25 mouse cellular contexts compared by ENCODE assay signal in genomic region chr17:65867996-65868395, GRCm38 (mm10). TPM values are rescaled to one million over a fixed set of nuclear protein-coding genes. Genes with fewer than 3 reads are reported as not detected.
A peak's percentile ranks its signal among the peaks of the same experiment; 100 is the strongest.
DNase-seq lines count a peak whose midpoint lies in the region; ATAC-seq and TF ChIP-seq lines count a peak whose summit lies in the region.
"Had no signal": no experiment of that assay in that cellular context is flagged by ENCODE, and none has a peak within 500 bp of the region (broad histone marks: within the 10 kb centered on the region; RNA-seq: fewer than 3 reads in every experiment).

No protein-coding gene starts in this region.

- TF ChIP-seq CTCF in ES-Bruce4 (IDR thresholded peaks at IDR 0.05; ENCODE audit: low read depth, low read length) = no peak

- no peaks in the 10 kb centered on the region for H3K9me3 ChIP-seq in midbrain, embryonic 11.5 days (ENCODE audit: control insufficient read depth, low read length)
- no peaks in the 10 kb centered on the region for H3K9me3 ChIP-seq in midbrain, embryonic 13.5 days
- H3K9me3 ChIP-seq in ES-Bruce4 (replicated peaks; ENCODE audit: control insufficient read depth, insufficient read depth, low read length, poor library complexity, severe bottlenecking) (no peaks in the 10 kb centered on the region), ES-E14 (ENCODE audit: control insufficient read depth, insufficient read depth, low read depth, low read length) (no peaks in the 10 kb centered on the region)
- H3K9me3 ChIP-seq in kidney, embryonic 16.5 days (ENCODE audit: low read length) = no peaks in the 10 kb centered on the region
- H3K9me3 ChIP-seq in hindbrain, embryonic 12.5 days (replicated peaks) = no peaks in the 10 kb centered on the region
- H3K9me3 ChIP-seq: embryonic facial prominence, embryonic 13.5 days; embryonic facial prominence, embryonic 15.5 days; forebrain, embryonic 10.5 days; forebrain, embryonic 12.5 days had no signal

- no peak for TF ChIP-seq POLR2A in ES-Bruce4 (IDR thresholded peaks at IDR 0.05; ENCODE audit: insufficient read depth, low read length)

- no peak overlapping the region for H3K9ac ChIP-seq in midbrain, embryonic 11.5 days (ENCODE audit: low read length)
- no peak overlapping the region for H3K9ac ChIP-seq in midbrain, embryonic 13.5 days (replicated peaks)
- H3K9ac ChIP-seq in ES-Bruce4 (ENCODE audit: low read depth, poor library complexity, severe bottlenecking) (no peak overlapping the region), ES-E14 (ENCODE audit: insufficient read depth, low read depth, low read length, poor library complexity, severe bottlenecking) (peak overlapping the region; percentile 27; the same call in 1 of the 2 replicates)
- H3K9ac ChIP-seq in kidney, embryonic 16.5 days (replicated peaks; ENCODE audit: low read length) = no peak overlapping the region
- no peak overlapping the region for H3K9ac ChIP-seq in hindbrain, embryonic 12.5 days
- H3K9ac ChIP-seq: embryonic facial prominence, embryonic 13.5 days; embryonic facial prominence, embryonic 15.5 days; forebrain, embryonic 12.5 days had no signal

- H3K4me3 ChIP-seq in midbrain, embryonic 11.5 days (ENCODE audit: low read depth, low read length) = no peak overlapping the region
- no peak overlapping the region for H3K4me3 ChIP-seq in midbrain, embryonic 13.5 days (replicated peaks)
- H3K4me3 ChIP-seq in ES-Bruce4 (ENCODE audit: low read depth, low read length) (peak overlapping the region; percentile 16; the same call in 1 of the 2 replicates), ES-E14 (ENCODE audit: insufficient read depth in 1 of 2, low read depth in 1 of 2, low read length in 2 of 2, poor library complexity in 1 of 2, severe bottlenecking in 1 of 2) (peak overlapping the region in 1 of 2 experiments; percentile 48; a peak in 2 of 4 replicates)
- no peak overlapping the region for H3K4me3 ChIP-seq in kidney, embryonic 16.5 days (ENCODE audit: low read length)
- H3K4me3 ChIP-seq in hindbrain, embryonic 12.5 days = no peak overlapping the region
- H3K4me3 ChIP-seq: embryonic facial prominence, embryonic 13.5 days; embryonic facial prominence, embryonic 15.5 days; erythroblast, embryonic 14.5 days; forebrain, embryonic 10.5 days; forebrain, embryonic 12.5 days had no signal

- no peaks in the 10 kb centered on the region for H3K4me1 ChIP-seq in midbrain, embryonic 11.5 days (ENCODE audit: control insufficient read depth, insufficient read depth, low read length)
- H3K4me1 ChIP-seq in midbrain, embryonic 13.5 days (replicated peaks) = peaks cover 20% of the 10 kb centered on the region
- H3K4me1 ChIP-seq in ES-Bruce4 (ENCODE audit: control insufficient read depth, insufficient read depth, low read length) (peaks cover 9% of the 10 kb centered on the region), ES-E14 (ENCODE audit: control insufficient read depth in 2 of 2, insufficient read depth in 2 of 2, low read length in 2 of 2, poor library complexity in 1 of 2) (peaks cover 8 to 16% of the 10 kb centered on the region in 2 experiments)
- peaks cover 8% of the 10 kb centered on the region for H3K4me1 ChIP-seq in kidney, embryonic 16.5 days (ENCODE audit: insufficient read depth, low read length)
- peaks cover 14% of the 10 kb centered on the region for H3K4me1 ChIP-seq in hindbrain, embryonic 12.5 days

- no peak overlapping the region for H3K4me2 ChIP-seq in midbrain, embryonic 11.5 days
- no peak overlapping the region for H3K4me2 ChIP-seq in midbrain, embryonic 13.5 days (replicated peaks)
- H3K4me2 ChIP-seq in kidney, embryonic 16.5 days (replicated peaks; ENCODE audit: low read depth, low read length) = no peak overlapping the region
- no peak overlapping the region for H3K4me2 ChIP-seq in hindbrain, embryonic 12.5 days (replicated peaks)
- H3K4me2 ChIP-seq: embryonic facial prominence, embryonic 13.5 days; embryonic facial prominence, embryonic 15.5 days; forebrain, embryonic 12.5 days had no signal

- H3K36me3 ChIP-seq in midbrain, embryonic 11.5 days (ENCODE audit: control insufficient read depth, insufficient read depth, low read length) = peaks cover 7% of the 10 kb centered on the region; the same call in 1 of the 2 replicates
- H3K36me3 ChIP-seq in midbrain, embryonic 13.5 days = peaks cover 25% of the 10 kb centered on the region
- H3K36me3 ChIP-seq in ES-Bruce4 (ENCODE audit: control insufficient read depth, insufficient read depth, low read length, poor library complexity, severe bottlenecking) (peaks cover 6% of the 10 kb centered on the region; the same call in 1 of the 2 replicates), ES-E14 (ENCODE audit: control insufficient read depth, insufficient read depth, low read length, poor library complexity, severe bottlenecking) (peaks cover 6% of the 10 kb centered on the region)
- H3K36me3 ChIP-seq in kidney, embryonic 16.5 days (ENCODE audit: insufficient read depth, low read length) = peaks cover 11% of the 10 kb centered on the region
- peaks cover 17% of the 10 kb centered on the region for H3K36me3 ChIP-seq in hindbrain, embryonic 12.5 days

- no peak overlapping the region for H3K27ac ChIP-seq in midbrain, embryonic 11.5 days (ENCODE audit: low read depth, low read length)
- no peak overlapping the region for H3K27ac ChIP-seq in midbrain, embryonic 13.5 days
- peak overlapping the region; percentile 38; the same call in 1 of the 2 replicates for H3K27ac ChIP-seq in ES-Bruce4 (ENCODE audit: insufficient read depth, low read length)
- peak overlapping the region; percentile 11; the same call in 1 of the 2 replicates for H3K27ac ChIP-seq in ES-E14 (ENCODE audit: insufficient read depth, low read depth, low read length, poor library complexity, severe bottlenecking)
- no peak overlapping the region for H3K27ac ChIP-seq in kidney, embryonic 16.5 days (ENCODE audit: low read length)
- H3K27ac ChIP-seq in hindbrain, embryonic 12.5 days = no peak overlapping the region
- H3K27ac ChIP-seq: embryonic facial prominence, embryonic 13.5 days; embryonic facial prominence, embryonic 15.5 days; forebrain, embryonic 10.5 days; forebrain, embryonic 12.5 days had no signal

- no peaks in the 10 kb centered on the region for H3K27me3 ChIP-seq in midbrain, embryonic 11.5 days (ENCODE audit: control insufficient read depth, insufficient read depth, low read length)
- no peaks in the 10 kb centered on the region for H3K27me3 ChIP-seq in midbrain, embryonic 13.5 days
- no peaks in the 10 kb centered on the region for H3K27me3 ChIP-seq in ES-Bruce4 (ENCODE audit: control insufficient read depth, insufficient read depth, low read length, poor library complexity, severe bottlenecking)
- no peaks in the 10 kb centered on the region for H3K27me3 ChIP-seq in kidney, embryonic 16.5 days (ENCODE audit: insufficient read depth, low read length)
- no peaks in the 10 kb centered on the region for H3K27me3 ChIP-seq in hindbrain, embryonic 12.5 days
- H3K27me3 ChIP-seq: embryonic facial prominence, embryonic 13.5 days; embryonic facial prominence, embryonic 15.5 days; forebrain, embryonic 12.5 days had no signal

- DNase-seq in midbrain, embryonic 11.5 days (ENCODE audit: low spot score, missing footprints) = peak; percentile 31
- DNase-seq in ES-E14 (ENCODE audit: low read depth, low spot score) (no peak), ZHBTc4 (ENCODE audit: low read depth, low spot score) (peak; percentile 55)
- DNase-seq in gastrocnemius, adult 8-10 months (ENCODE audit: low spot score in 2 of 2) = no peak
- DNase-seq: adrenal gland, adult 2 months; adrenal gland, postnatal 10 days; adrenal gland, postnatal 25 days; cerebellum, adult 11 months; cerebellum, adult 18-20 months; cerebellum, adult 8-10 months; cerebellum, adult 9-11 months; cerebellum, postnatal 14 days; cerebellum, postnatal 36 days; embryo, embryonic 11 days had no signal

- no peak for TF ChIP-seq EP300 in ES-Bruce4 (IDR thresholded peaks at IDR 0.05; ENCODE audit: insufficient read depth, low read depth, low read length)

- in situ Hi-C loops in ES-E14 (cut with MboI; ENCODE audit: low sequenced_read_pairs in 2 of 2, unreplicated experiment in 2 of 2) = no loop called here

- ATAC-seq in midbrain, embryonic 11.5 days (ENCODE audit: low FRiP score) = no peak
- no peak for ATAC-seq in midbrain, embryonic 13.5 days
- ATAC-seq in kidney, embryonic 16.5 days (ENCODE audit: low FRiP score, low TSS enrichment) = no peak
- ATAC-seq in hindbrain, embryonic 12.5 days (ENCODE audit: low FRiP score) = no peak
- ATAC-seq: forebrain, embryonic 14.5 days; forebrain, embryonic 16.5 days had no signal

- 90% methylated on average over 5 of the region's 5 CpGs for WGBS in midbrain, embryonic 11.5 days
- 89% methylated on average over 5 of the region's 5 CpGs for WGBS in midbrain, embryonic 13.5 days
- WGBS in kidney, embryonic 16.5 days = 87% methylated on average over 5 of the region's 5 CpGs
- 88% methylated on average over 5 of the region's 5 CpGs for WGBS in hindbrain, embryonic 12.5 days

TF ChIP-seq in ES-E14, 5 proteins besides CTCF, POLR2A, EP300 and RAD21:
- no peak for TF ChIP-seq ZNF384 (IDR thresholded peaks at IDR 0.05; ENCODE audit: low read depth, low read length)
- no peak for TF ChIP-seq ZC3H11A (IDR thresholded peaks at IDR 0.05; ENCODE audit: borderline replicate concordance, low read depth, low read length)
- no peak for TF ChIP-seq HCFC1 (IDR thresholded peaks at IDR 0.05; ENCODE audit: borderline replicate concordance, insufficient read depth, low read length)
- no peak for TF ChIP-seq CHD2 (IDR thresholded peaks at IDR 0.05; ENCODE audit: low read depth, low read length)
- TF ChIP-seq MAFK (IDR thresholded peaks at IDR 0.05; ENCODE audit: insufficient read depth, low read depth, low read length) = no peak

RNA-seq across cellular contexts. Expression of gene Ralbp1, which starts 17.6 kb away (rescaled TPM):
- 39.5 and 45.4 TPM in 2 replicates for polyA plus RNA-seq in midbrain, embryonic 11.5 days (2014; fragmentation: Nextera tagmentation; extraction: Ambion mirVana)
- polyA plus RNA-seq in midbrain, embryonic 13.5 days (2015; fragmentation: Nextera tagmentation; extraction: Ambion mirVana) = 49.8 TPM in 2 replicates
- polyA plus RNA-seq in ES-Bruce4 (2011; ENCODE audit: insufficient read depth, insufficient read length, low read depth, missing spikeins) = 41.3 and 42.9 TPM in 2 replicates
- 57.1 and 57.6 TPM in 2 replicates for total RNA-seq in ES-E14 (2012; rRNA removed)
- 10 to 100 TPM; 24.5 to 31.2 (median 28.6) TPM for total RNA-seq in gastrocnemius, adult 8-10 months (2022)
- polyA plus RNA-seq in kidney, embryonic 16.5 days (2015; fragmentation: Nextera tagmentation; extraction: Ambion mirVana) = 68.7 and 71.0 TPM in 2 replicates
- polyA plus RNA-seq in hindbrain, embryonic 12.5 days (2016; fragmentation: Nextera tagmentation; extraction: Ambion mirVana) = 49.3 and 50.9 TPM in 2 replicates

Comparison
In these comparisons a context has a peak if more than half of its experiments do, and no peak if none do; other contexts are left out.
1. DNase-seq: peak in midbrain, embryonic 11.5 days (single experiment) and ZHBTc4 (single experiment); none in ES-E14 (single experiment) and gastrocnemius, adult 8-10 months (0 of 2).
2. H3K27ac ChIP-seq: peak in ES-Bruce4 (single experiment) and ES-E14 (single experiment); none in midbrain, embryonic 11.5 days (single experiment), midbrain, embryonic 13.5 days (single experiment), kidney, embryonic 16.5 days (single experiment) and hindbrain, embryonic 12.5 days (single experiment).